ENCODE assay signal across 30 mouse cellular contexts in the genomic region with DNA sequence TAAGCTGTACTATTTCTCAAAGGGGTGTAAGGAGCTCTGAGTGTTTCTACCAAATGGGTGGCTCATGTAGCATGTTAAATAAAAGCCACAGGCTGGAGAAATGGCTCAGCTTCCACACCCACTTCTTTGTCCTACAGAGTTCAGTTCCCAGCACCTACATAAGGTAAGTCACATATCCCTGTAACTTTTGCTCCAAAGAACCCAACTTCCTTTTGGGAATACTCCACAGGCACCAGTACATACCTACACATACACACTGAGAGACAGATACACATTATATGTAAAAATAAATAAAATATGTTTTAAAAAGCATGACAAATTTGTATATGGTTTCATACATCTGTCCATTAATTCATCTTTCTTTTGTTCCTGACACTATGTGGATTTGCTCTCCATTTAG.
DNase-seq lines count a peak whose midpoint lies in the region; ATAC-seq and TF ChIP-seq lines count a peak whose summit lies in the region.
"Had no signal": no experiment of that assay in that cellular context is flagged by ENCODE, and none has a peak within 500 bp of the region (broad histone marks: within the 10 kb centered on the region; RNA-seq: fewer than 3 reads in every experiment).

No protein-coding gene starts in this region.

- peaks cover 4 to 8% of the 10 kb centered on the region in 2 experiments; a peak in 3 of 4 replicates for H3K4me1 ChIP-seq in liver, embryonic 14.5 days (replicated peaks; ENCODE audit: control insufficient read depth in 2 of 2, insufficient read depth in 2 of 2, low read length in 1 of 2)
- H3K4me1 ChIP-seq in liver, embryonic 11.5 days (replicated peaks; ENCODE audit: control insufficient read depth, insufficient read depth, low read length), result no peaks in the 10 kb centered on the region
- peaks cover 3% of the 10 kb centered on the region; the same call in 1 of the 2 replicates for H3K4me1 ChIP-seq in liver, postnatal 0 days (ENCODE audit: insufficient read depth)
- no peaks in the 10 kb centered on the region for H3K4me1 ChIP-seq in midbrain, embryonic 10.5 days
- H3K4me1 ChIP-seq: forebrain, embryonic 10.5 days; heart, embryonic 13.5 days; hindbrain, embryonic 10.5 days; limb, embryonic 13.5 days; midbrain, embryonic 15.5 days; neural tube, embryonic 15.5 days had no signal

- H3K9me3 ChIP-seq in liver, embryonic 14.5 days (ENCODE audit: control insufficient read depth, low read length), result no peaks in the 10 kb centered on the region
- H3K9me3 ChIP-seq in liver, embryonic 11.5 days (ENCODE audit: control insufficient read depth, low read length), result no peaks in the 10 kb centered on the region
- no peaks in the 10 kb centered on the region for H3K9me3 ChIP-seq in liver, postnatal 0 days (ENCODE audit: low read length)
- H3K9me3 ChIP-seq in midbrain, embryonic 10.5 days (replicated peaks), result no peaks in the 10 kb centered on the region
- H3K9me3 ChIP-seq: forebrain, embryonic 10.5 days; heart, embryonic 13.5 days; hindbrain, embryonic 10.5 days; limb, embryonic 13.5 days; midbrain, embryonic 15.5 days; neural tube, embryonic 15.5 days had no signal

- H3K4me2 ChIP-seq in liver, embryonic 14.5 days (ENCODE audit: low read depth), result no peak overlapping the region
- no peak overlapping the region for H3K4me2 ChIP-seq in liver, embryonic 11.5 days
- no peak overlapping the region for H3K4me2 ChIP-seq in liver, postnatal 0 days (ENCODE audit: low read depth, low read length)
- H3K4me2 ChIP-seq: heart, embryonic 13.5 days; limb, embryonic 13.5 days; midbrain, embryonic 15.5 days; neural tube, embryonic 15.5 days had no signal

- H3K9ac ChIP-seq in liver, embryonic 14.5 days (replicated peaks), result no peak overlapping the region
- H3K9ac ChIP-seq in liver, embryonic 11.5 days (ENCODE audit: low read depth, low read length), result no peak overlapping the region
- H3K9ac ChIP-seq in liver, postnatal 0 days (replicated peaks), result no peak overlapping the region
- H3K9ac ChIP-seq: heart, embryonic 13.5 days; limb, embryonic 13.5 days; midbrain, embryonic 15.5 days; neural tube, embryonic 15.5 days had no signal

- peak; percentile 43; the same call in 1 of the 2 replicates for ATAC-seq in liver, embryonic 14.5 days (ENCODE audit: insufficient read depth)
- no peak for ATAC-seq in liver, embryonic 11.5 days (replicated peaks; ENCODE audit: low FRiP score)
- 0 out of 2 replicates have a peak, but pooled peaks have one; percentile 5 for ATAC-seq in common myeloid progenitor, adult 5-6 weeks (replicated peaks; ENCODE audit: low read depth, poor library complexity, severe bottlenecking)
- peak; percentile 17; the same call in 1 of the 2 replicates for ATAC-seq in liver, postnatal 0 days
- ATAC-seq: activated CD4-positive, CD25-positive, alpha-beta regulatory T cell, adult 4 months; forebrain, embryonic 16.5 days; hindbrain, embryonic 16.5 days; midbrain, embryonic 15.5 days had no signal

- no peak overlapping the region for H3K4me3 ChIP-seq in liver, embryonic 14.5 days (ENCODE audit: insufficient read depth in 1 of 2, low read depth in 2 of 2, low read length in 2 of 2)
- H3K4me3 ChIP-seq in liver, embryonic 11.5 days (ENCODE audit: low read depth, low read length), result no peak overlapping the region
- H3K4me3 ChIP-seq in liver, postnatal 0 days (ENCODE audit: low read depth, low read length), result no peak overlapping the region
- H3K4me3 ChIP-seq in midbrain, embryonic 10.5 days, result no peak overlapping the region
- H3K4me3 ChIP-seq: forebrain, embryonic 10.5 days; heart, embryonic 13.5 days; hindbrain, embryonic 10.5 days; left cerebral cortex, adult 2 months; limb, embryonic 13.5 days; midbrain, embryonic 15.5 days; neural tube, embryonic 15.5 days had no signal

- no peaks in the 10 kb centered on the region for H3K27me3 ChIP-seq in liver, embryonic 14.5 days (ENCODE audit: control insufficient read depth, insufficient read depth, low read length)
- no peaks in the 10 kb centered on the region for H3K27me3 ChIP-seq in liver, embryonic 11.5 days (replicated peaks; ENCODE audit: control insufficient read depth, insufficient read depth, low read length)
- no peaks in the 10 kb centered on the region for H3K27me3 ChIP-seq in liver, postnatal 0 days (ENCODE audit: insufficient read depth, low read length)
- H3K27me3 ChIP-seq in midbrain, embryonic 10.5 days (ENCODE audit: low read depth, poor library complexity, severe bottlenecking), result no peaks in the 10 kb centered on the region
- H3K27me3 ChIP-seq: heart, embryonic 13.5 days; limb, embryonic 13.5 days; midbrain, embryonic 15.5 days; neural tube, embryonic 15.5 days had no signal

- TF ChIP-seq EP300 in liver, embryonic 14.5 days (IDR thresholded peaks at IDR 0.05; ENCODE audit: low read depth), result no peak
- TF ChIP-seq EP300 in liver, postnatal 0 days (IDR thresholded peaks at IDR 0.05; ENCODE audit: low read depth), result no peak

- H3K36me3 ChIP-seq in liver, embryonic 14.5 days (replicated peaks; ENCODE audit: control insufficient read depth, insufficient read depth, low read depth), result no peaks in the 10 kb centered on the region
- no peaks in the 10 kb centered on the region for H3K36me3 ChIP-seq in liver, embryonic 11.5 days (ENCODE audit: control insufficient read depth, insufficient read depth, low read length)
- H3K36me3 ChIP-seq in liver, postnatal 0 days (replicated peaks; ENCODE audit: insufficient read depth, low read length), result no peaks in the 10 kb centered on the region
- no peaks in the 10 kb centered on the region for H3K36me3 ChIP-seq in midbrain, embryonic 10.5 days
- H3K36me3 ChIP-seq: forebrain, embryonic 10.5 days; heart, embryonic 13.5 days; hindbrain, embryonic 10.5 days; limb, embryonic 13.5 days; midbrain, embryonic 15.5 days; neural tube, embryonic 15.5 days had no signal

- DNase-seq in liver, embryonic 14.5 days (ENCODE audit: low read depth in 3 of 3, low spot score in 3 of 3), result no peak
- no peak for DNase-seq in liver, embryonic 11.5 days (ENCODE audit: low spot score)
- DNase-seq in liver, postnatal 0 days, result no peak
- DNase-seq in midbrain, embryonic 10.5 days (ENCODE audit: low spot score), result no peak
- DNase-seq in gastrocnemius, adult 8-10 months (ENCODE audit: low spot score in 2 of 2), result no peak
- no peak for DNase-seq in spleen, adult 18-20 months
- DNase-seq: cerebellum, adult 8-10 months; cerebellum, postnatal 25 days; gastrocnemius, postnatal 10 days; heart, postnatal 14 days; kidney, adult 9 months; kidney, postnatal 14 days; lung, adult 2 months; lung, postnatal 10 days; retina, postnatal 1 day; right cerebral cortex, postnatal 14 days; thymus, adult 2 months; thymus, postnatal 36 days had no signal

- no peak overlapping the region for H3K27ac ChIP-seq in liver, embryonic 14.5 days
- H3K27ac ChIP-seq in liver, embryonic 11.5 days (ENCODE audit: low read depth, low read length), result no peak overlapping the region
- H3K27ac ChIP-seq in liver, postnatal 0 days (ENCODE audit: low read depth), result no peak overlapping the region
- no peak overlapping the region for H3K27ac ChIP-seq in midbrain, embryonic 10.5 days (replicated peaks)
- H3K27ac ChIP-seq: forebrain, embryonic 10.5 days; heart, embryonic 13.5 days; hindbrain, embryonic 10.5 days; limb, embryonic 13.5 days; macrophage; midbrain, embryonic 15.5 days; neural tube, embryonic 15.5 days had no signal

- TF ChIP-seq CTCF in liver, embryonic 14.5 days (IDR thresholded peaks at IDR 0.05; ENCODE audit: low read depth), result no peak
- no peak for TF ChIP-seq CTCF in liver, postnatal 0 days (IDR thresholded peaks at IDR 0.05; ENCODE audit: low read depth)
